Mouse (Mus musculus) midbrain, embryonic 15.5 days (tissue): ENCODE results near the gene Olfr1196. TPM values are rescaled to one million over a fixed set of nuclear protein-coding genes. Genes with fewer than 3 reads are reported as not detected.
"Not testable (repeated sequence)": the region's sequence is repeated elsewhere in the genome, so short reads cannot be mapped to it uniquely, and the experiment has no call there.

Experiments
- ATAC-seq: fragments of 200-750 bp; cut with Nextera tagmentation; replicated peaks from 2 replicates; pipeline ENCODE4 v1.8.0; 2017; ENCODE audit warnings: moderate TSS enrichment
- H3K27ac ChIP-seq: fragments of 300-500 bp; sonication (generic); 2 replicates; pipeline ENCODE4 v1.5.1; 2015; ENCODE audit warnings: mild to moderate bottlenecking, inconsistent platforms
- H3K27me3 ChIP-seq: fragments of 300-500 bp; sonication (generic); replicated peaks from 2 replicates; pipeline ENCODE4 v1.6.1; 2015; ENCODE audit warnings: inconsistent platforms
- H3K36me3 ChIP-seq: fragments of 300-500 bp; sonication (generic); replicated peaks from 2 replicates; pipeline ENCODE4 v1.6.1; 2015; ENCODE audit warnings: inconsistent platforms
- H3K4me1 ChIP-seq: fragments of 300-500 bp; sonication (generic); 2 replicates; pipeline ENCODE4 v1.6.1; 2015; ENCODE audit warnings: inconsistent platforms
- H3K4me2 ChIP-seq: fragments of 300-500 bp; sonication (generic); 2 replicates; pipeline ENCODE4 v1.6.1; 2015; ENCODE audit warnings: inconsistent platforms, mild to moderate bottlenecking, moderate library complexity
- H3K4me3 ChIP-seq: fragments of 300-500 bp; sonication (generic); 2 replicates; pipeline ENCODE4 v1.5.1; 2015; ENCODE audit warnings: mild to moderate bottlenecking, inconsistent platforms
- H3K9ac ChIP-seq: fragments of 300-500 bp; sonication (generic); 2 replicates; pipeline ENCODE4 v1.6.1; 2015; ENCODE audit warnings: mild to moderate bottlenecking, inconsistent platforms
- H3K9me3 ChIP-seq: fragments of 300-500 bp; sonication (generic); 2 replicates; pipeline ENCODE4 v1.6.1; 2016; ENCODE audit warnings: inconsistent platforms
- WGBS: fragments of 180-500 bp; shearing (Covaris S2); methylation state at CpG from one replicate; pipeline ENCODE4 v1.1.7; 2015; ENCODE audit warnings: mixed read lengths; 5-methylcytosine and 5-hydroxymethylcytosine counted together
- polyA plus RNA-seq: library from polyadenylated mRNA; unstranded; fragments of >200 nt; fragmentation: Nextera tagmentation; extraction: Ambion mirVana; gene quantifications from 2 replicates; pipeline ENCODE4 v1.2.1, GENCODE M21; 2015

Gene Olfr1196
- not detected in 2 replicates for polyA plus RNA-seq

- Histone ChIP-seq H3K4me3 (no peak within 1 kb of the TSS), H3K27me3 (no peaks in the 10 kb centered on the region)
Measured at GRCm38 (mm10) chr2:88704497-88704896, at the start of gene Olfr1196. Gene Olfr1196, minus strand, starts transcription at chr2:88704597.

GRCm38 (mm10) chr2:88751270-88751669, 46.9 kb upstream of the Olfr1196 start, which contains the start of gene Olfr1198:
Gene Olfr1198, minus strand, starts transcription at chr2:88751370.
- ATAC-seq, result no peak
- WGBS, result 91% methylated on average over 2 of the region's 2 CpGs
- Histone ChIP-seq H3K27me3 (no peaks in the 10 kb centered on the region), H3K4me2 (no peak within 1 kb of the TSS), H3K4me1 (no peaks in the 10 kb centered on the region), H3K9me3 (no peaks in the 10 kb centered on the region), H3K4me3 (no peak within 1 kb of the TSS), H3K9ac (no peak within 1 kb of the TSS), H3K27ac (no peak within 1 kb of the TSS), H3K36me3 (no peaks in the 10 kb centered on the region)

More at GRCm38 (mm10) chr2:88704497-88704896, at the start of gene Olfr1196:
- WGBS, result 80% methylated on average over 2 of the region's 2 CpGs
- Histone ChIP-seq H3K9me3 (no peaks in the 10 kb centered on the region), H3K4me2 (no peak within 1 kb of the TSS), H3K4me1 (no peaks in the 10 kb centered on the region), H3K36me3 (no peaks in the 10 kb centered on the region), H3K9ac (no peak within 1 kb of the TSS), H3K27ac (no peak within 1 kb of the TSS)
- ATAC-seq, result no peak

GRCm38 (mm10) chr2:88743379-88743778, 39.0 kb upstream of the Olfr1196 start:
- H3K4me3 ChIP-seq, result no peak overlapping the region
- H3K4me2 ChIP-seq, result no peak overlapping the region
- H3K27ac ChIP-seq, result no peak overlapping the region
- WGBS, result 74% methylated on average over 3 of the region's 3 CpGs
- no peak overlapping the region for H3K9ac ChIP-seq
- H3K4me1 ChIP-seq, result no peaks in the 10 kb centered on the region
- H3K9me3 ChIP-seq, result no peaks in the 10 kb centered on the region
- H3K27me3 ChIP-seq, result no peaks in the 10 kb centered on the region
- H3K36me3 ChIP-seq, result no peaks in the 10 kb centered on the region
- no peak for ATAC-seq

GRCm38 (mm10) chr2:88732266-88732665, 27.9 kb upstream of the Olfr1196 start, which contains the start of gene Olfr1197:
Gene Olfr1197, minus strand, starts transcription at chr2:88732366.
- H3K27me3 ChIP-seq, result no peaks in the 10 kb centered on the region
- no peak within 1 kb of the TSS for H3K4me2 ChIP-seq
- H3K4me3 ChIP-seq, result no peak within 1 kb of the TSS
- WGBS, result 83% methylated on average over 1 of the region's 1 CpGs
- no peaks in the 10 kb centered on the region for H3K9me3 ChIP-seq
- ATAC-seq, result no peak
- no peak within 1 kb of the TSS for H3K27ac ChIP-seq
- H3K4me1 ChIP-seq, result no peaks in the 10 kb centered on the region
- no peaks in the 10 kb centered on the region for H3K36me3 ChIP-seq
- no peak within 1 kb of the TSS for H3K9ac ChIP-seq

GRCm38 (mm10) chr2:88689087-88689486, 15.3 kb downstream of the Olfr1196 start, which contains the start of gene Olfr1195:
Gene Olfr1195, minus strand, starts transcription at chr2:88689187.
- H3K36me3 ChIP-seq, result no peaks in the 10 kb centered on the region
- H3K4me2 ChIP-seq, result no peak within 1 kb of the TSS
- no peaks in the 10 kb centered on the region for H3K9me3 ChIP-seq
- H3K4me3 ChIP-seq, result no peak within 1 kb of the TSS
- H3K4me1 ChIP-seq, result no peaks in the 10 kb centered on the region
- H3K27ac ChIP-seq, result no peak within 1 kb of the TSS
- H3K9ac ChIP-seq, result no peak within 1 kb of the TSS
- no peak for ATAC-seq
- H3K27me3 ChIP-seq, result no peaks in the 10 kb centered on the region

GRCm38 (mm10) chr2:88675328-88675727, 29.1 kb downstream of the Olfr1196 start, which contains the start of gene Olfr1193:
Gene Olfr1193, plus strand, starts transcription at chr2:88675628.
- not testable (repeated sequence) for H3K27ac ChIP-seq, H3K4me3 ChIP-seq, ATAC-seq, H3K4me2 ChIP-seq, H3K9ac ChIP-seq, H3K27me3 ChIP-seq, H3K36me3 ChIP-seq, H3K9me3 ChIP-seq, H3K4me1 ChIP-seq

- Histone ChIP-seq H3K27me3 (no peaks in the 10 kb centered on the region), H3K4me2 (no peak within 1 kb of the TSS), H3K36me3 (no peaks in the 10 kb centered on the region), H3K4me3 (no peak within 1 kb of the TSS), H3K27ac (no peak within 1 kb of the TSS), H3K4me1 (no peaks in the 10 kb centered on the region), H3K9me3 (no peaks in the 10 kb centered on the region), H3K9ac (no peak within 1 kb of the TSS)
- ATAC-seq, result no peak
- 47% methylated on average over 1 of the region's 1 CpGs for WGBS
Measured at GRCm38 (mm10) chr2:88648209-88648608, 56.2 kb downstream of the Olfr1196 start, which contains the start of gene Olfr1192-ps1. Gene Olfr1192-ps1, plus strand, starts transcription at chr2:88648509.

Other genes starting within 250 kb of the Olfr1196 start
- not detected in 2 replicates for gene Olfr1183, start 249.7 kb downstream of the Olfr1196 start, polyA plus RNA-seq
- not detected in 2 replicates for gene Olfr1184, start 221.0 kb downstream of the Olfr1196 start, polyA plus RNA-seq
- not detected in 2 replicates for gene Olfr1185-ps1, start 211.3 kb downstream of the Olfr1196 start, polyA plus RNA-seq
- gene Olfr1186, start 186.0 kb downstream of the Olfr1196 start, polyA plus RNA-seq, result not detected in 2 replicates
- not detected in 2 replicates for gene Olfr1188, start 147.7 kb downstream of the Olfr1196 start, polyA plus RNA-seq
- not detected in 2 replicates for gene Olfr1189, start 118.1 kb downstream of the Olfr1196 start, polyA plus RNA-seq
- gene Olfr1191-ps1, start 64.1 kb downstream of the Olfr1196 start, polyA plus RNA-seq, result not detected in 2 replicates
- gene Olfr1192-ps1, start 56.1 kb downstream of the Olfr1196 start, polyA plus RNA-seq, result not detected in 2 replicates
- gene Olfr1193, start 29.0 kb downstream of the Olfr1196 start, polyA plus RNA-seq, result not detected in 2 replicates
- gene Olfr1195, start 15.4 kb downstream of the Olfr1196 start, polyA plus RNA-seq, result not detected in 2 replicates
- gene Olfr1197, start 27.8 kb upstream of the Olfr1196 start, polyA plus RNA-seq, result not detected in 2 replicates
- not detected in 2 replicates for gene Olfr1198, start 46.8 kb upstream of the Olfr1196 start, polyA plus RNA-seq
- not detected in 2 replicates for gene Olfr1199, start 55.9 kb upstream of the Olfr1196 start, polyA plus RNA-seq
- gene Olfr1200, start 65.9 kb upstream of the Olfr1196 start, polyA plus RNA-seq, result not detected in 2 replicates
- gene Olfr1201, start 88.4 kb upstream of the Olfr1196 start, polyA plus RNA-seq, result not detected in 2 replicates
- not detected in 2 replicates for gene Olfr1202, start 109.9 kb upstream of the Olfr1196 start, polyA plus RNA-seq
- gene Olfr1205, start 125.1 kb upstream of the Olfr1196 start, polyA plus RNA-seq, result not detected in 2 replicates
- gene Olfr1204, start 144.7 kb upstream of the Olfr1196 start, polyA plus RNA-seq, result not detected in 2 replicates
- not detected in 2 replicates for gene Olfr1206, start 158.6 kb upstream of the Olfr1196 start, polyA plus RNA-seq
- not detected in 2 replicates for gene Olfr1208, start 197.7 kb upstream of the Olfr1196 start, polyA plus RNA-seq
- not detected in 2 replicates for gene Olfr1209, start 210.6 kb upstream of the Olfr1196 start, polyA plus RNA-seq
- not detected in 2 replicates for gene Olfr1211, start 233.5 kb upstream of the Olfr1196 start, polyA plus RNA-seq
- gene Olfr1212, start 249.4 kb upstream of the Olfr1196 start, polyA plus RNA-seq, result not detected in 2 replicates